Mouse (Mus musculus): Measurements from ENCODE around the gene Rbm10. TPM values are rescaled to one million over a fixed set of nuclear protein-coding genes. Genes with fewer than 3 reads are reported as not detected.

The Rbm10 gene
- polyA plus RNA-seq, 2 experiments = 23.2 to 25.8 TPM

DNA sequence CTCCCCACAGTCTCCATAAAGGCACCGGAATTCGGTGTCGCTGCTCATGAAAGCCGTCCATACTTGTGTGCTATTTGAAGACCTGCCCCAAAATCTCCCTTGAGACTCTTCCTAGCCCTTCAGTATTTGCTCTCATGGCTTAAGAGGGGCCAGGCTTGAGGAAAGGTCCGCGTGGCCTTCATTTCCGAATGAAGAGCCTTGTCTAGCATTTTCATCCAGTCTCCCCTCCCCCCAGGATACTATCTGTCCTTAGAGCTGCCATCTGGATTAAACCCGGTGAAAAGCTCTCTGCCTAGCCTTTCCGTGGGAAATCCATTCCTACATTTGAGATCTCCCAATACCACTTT is 46.1 kb downstream of the Rbm10 start:
- peak; percentile 11; the same call in 1 of the 2 replicates for ATAC-seq (ENCODE audit: insufficient read depth)
- 8% methylated on average over 9 of the region's 9 CpGs for WGBS (ENCODE audit: insufficient replicate concordance)
- Histone ChIP-seq H3K36me3 (replicated peaks; ENCODE audit: control insufficient read depth, insufficient read depth, low read depth) (peaks cover 2% of the 10 kb centered on the region), H3K4me1 (replicated peaks; ENCODE audit: control insufficient read depth in 2 of 2, insufficient read depth in 2 of 2, low read length in 1 of 2) (peaks cover 0 to 2% of the 10 kb centered on the region in 2 experiments; a peak in 1 of 4 replicates), H3K4me2 (ENCODE audit: low read depth) (peak overlapping the region; percentile 81), H3K9ac (replicated peaks) (peak overlapping the region; percentile 81), H3K9me3 (ENCODE audit: control insufficient read depth, low read length) (no peaks in the 10 kb centered on the region), H3K4me3 (ENCODE audit: insufficient read depth in 1 of 2, low read depth in 2 of 2, low read length in 2 of 2) (peak overlapping the region; percentile 79 to 94), H3K27me3 (ENCODE audit: control insufficient read depth, insufficient read depth, low read length) (no peaks in the 10 kb centered on the region), H3K27ac (peak overlapping the region; percentile 63)
- DNase-seq (ENCODE audit: low read depth in 3 of 3, low spot score in 3 of 3) = peak in 1 of 3 experiments; percentile 10
- TF ChIP-seq EP300 (IDR thresholded peaks at IDR 0.05; ENCODE audit: low read depth) (no peak), CTCF (IDR thresholded peaks at IDR 0.05; ENCODE audit: low read depth) (no peak)

GRCm38 (mm10) chrX:20687519-20688067 is 70.3 kb downstream of the Rbm10 start, which contains the start of gene Cdk16:
Cdk16 (plus strand) TSS chrX:20687954.
- Histone ChIP-seq H3K9me3 (ENCODE audit: control insufficient read depth, low read length) (no peaks in the 10 kb centered on the region), H3K27me3 (ENCODE audit: control insufficient read depth, insufficient read depth, low read length) (no peaks in the 10 kb centered on the region), H3K4me3 (ENCODE audit: insufficient read depth in 1 of 2, low read depth in 2 of 2, low read length in 2 of 2) (peak within 1 kb of the TSS; percentile 92 to 93), H3K36me3 (replicated peaks; ENCODE audit: control insufficient read depth, insufficient read depth, low read depth) (peaks cover 6% of the 10 kb centered on the region), H3K27ac (peak within 1 kb of the TSS; percentile 91), H3K4me1 (replicated peaks; ENCODE audit: control insufficient read depth in 2 of 2, insufficient read depth in 2 of 2, low read length in 1 of 2) (peaks cover 0 to 8% of the 10 kb centered on the region in 2 experiments; a peak in 2 of 4 replicates), H3K4me2 (ENCODE audit: low read depth) (peak within 1 kb of the TSS; percentile 81), H3K9ac (replicated peaks) (peak within 1 kb of the TSS; percentile 93)
- TF ChIP-seq EP300 (IDR thresholded peaks at IDR 0.05; ENCODE audit: low read depth) = no peak
- TF ChIP-seq CTCF (IDR thresholded peaks at IDR 0.05; ENCODE audit: low read depth) = no peak
- peak; percentile 92 for ATAC-seq (ENCODE audit: insufficient read depth)
- peak; percentile 86 to 88 (median 87) for DNase-seq (ENCODE audit: low read depth in 3 of 3, low spot score in 3 of 3)
- WGBS (ENCODE audit: insufficient replicate concordance) = 12% methylated on average over 16 of the region's 16 CpGs

GRCm38 (mm10) chrX:20688068-20688547 is 70.8 kb downstream of the Rbm10 start:
- H3K4me1 ChIP-seq (replicated peaks; ENCODE audit: control insufficient read depth in 2 of 2, insufficient read depth in 2 of 2, low read length in 1 of 2) = peaks cover 0 to 8% of the 10 kb centered on the region in 2 experiments; a peak in 2 of 4 replicates
- no peaks in the 10 kb centered on the region for H3K9me3 ChIP-seq (ENCODE audit: control insufficient read depth, low read length)
- H3K27me3 ChIP-seq (ENCODE audit: control insufficient read depth, insufficient read depth, low read length) = no peaks in the 10 kb centered on the region
- TF ChIP-seq CTCF (IDR thresholded peaks at IDR 0.05; ENCODE audit: low read depth) = no peak
- DNase-seq (ENCODE audit: low read depth in 3 of 3, low spot score in 3 of 3) (peak; percentile 63 to 66 (median 64)), ATAC-seq (ENCODE audit: insufficient read depth) (peak; percentile 90)
- H3K9ac ChIP-seq (replicated peaks) = peak overlapping the region; percentile 93
- peak overlapping the region; percentile 91 for H3K27ac ChIP-seq
- 13% methylated on average over 33 of the region's 33 CpGs for WGBS (ENCODE audit: insufficient replicate concordance)
- peak overlapping the region; percentile 81 for H3K4me2 ChIP-seq (ENCODE audit: low read depth)
- H3K36me3 ChIP-seq (replicated peaks; ENCODE audit: control insufficient read depth, insufficient read depth, low read depth) = peaks cover 2% of the 10 kb centered on the region
- H3K4me3 ChIP-seq (ENCODE audit: insufficient read depth in 1 of 2, low read depth in 2 of 2, low read length in 2 of 2) = peak overlapping the region; percentile 92 to 93

DNA sequence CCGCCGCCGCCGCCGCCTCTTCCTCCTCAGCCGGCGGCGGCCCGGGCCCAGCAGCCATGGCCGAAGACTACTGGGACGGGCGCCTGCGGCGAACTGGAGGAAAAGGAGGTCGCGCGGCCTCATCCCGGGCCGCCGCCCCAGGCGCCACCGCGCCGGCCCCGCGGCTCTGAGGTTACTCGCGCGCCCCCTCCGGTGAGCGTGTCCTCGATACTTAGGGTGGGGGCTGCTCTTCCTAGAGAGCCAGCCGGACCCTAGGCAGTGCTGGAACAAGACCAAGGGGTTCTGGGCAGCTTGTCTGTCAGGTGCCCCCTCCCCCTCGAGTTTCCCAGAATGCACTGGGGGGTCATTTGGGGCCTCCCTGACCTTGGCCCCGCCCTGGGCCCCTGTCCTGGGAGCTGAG is 71.3 kb downstream of the Rbm10 start:
- DNase-seq (ENCODE audit: low read depth in 3 of 3, low spot score in 3 of 3) (peak in 2 of 3 experiments; percentile 36 to 43), ATAC-seq (ENCODE audit: insufficient read depth) (peak; percentile 44; the same call in 1 of the 2 replicates)
- H3K4me1 ChIP-seq (replicated peaks; ENCODE audit: control insufficient read depth in 2 of 2, insufficient read depth in 2 of 2, low read length in 1 of 2) = peaks cover 0 to 8% of the 10 kb centered on the region in 2 experiments; a peak in 2 of 4 replicates
- H3K4me3 ChIP-seq (ENCODE audit: insufficient read depth in 1 of 2, low read depth in 2 of 2, low read length in 2 of 2) = peak overlapping the region; percentile 92 to 93
- H3K27me3 ChIP-seq (ENCODE audit: control insufficient read depth, insufficient read depth, low read length) = no peaks in the 10 kb centered on the region
- TF ChIP-seq EP300 (IDR thresholded peaks at IDR 0.05; ENCODE audit: low read depth) (no peak), CTCF (IDR thresholded peaks at IDR 0.05; ENCODE audit: low read depth) (peak; percentile 43)
- WGBS (ENCODE audit: insufficient replicate concordance) = 9% methylated on average over 23 of the region's 35 CpGs
- H3K36me3 ChIP-seq (replicated peaks; ENCODE audit: control insufficient read depth, insufficient read depth, low read depth) = peaks cover 3% of the 10 kb centered on the region
- H3K9ac ChIP-seq (replicated peaks) = peak overlapping the region; percentile 93
- H3K27ac ChIP-seq = peak overlapping the region; percentile 91
- H3K9me3 ChIP-seq (ENCODE audit: control insufficient read depth, low read length) = no peaks in the 10 kb centered on the region
- peak overlapping the region; percentile 81 for H3K4me2 ChIP-seq (ENCODE audit: low read depth)

DNA sequence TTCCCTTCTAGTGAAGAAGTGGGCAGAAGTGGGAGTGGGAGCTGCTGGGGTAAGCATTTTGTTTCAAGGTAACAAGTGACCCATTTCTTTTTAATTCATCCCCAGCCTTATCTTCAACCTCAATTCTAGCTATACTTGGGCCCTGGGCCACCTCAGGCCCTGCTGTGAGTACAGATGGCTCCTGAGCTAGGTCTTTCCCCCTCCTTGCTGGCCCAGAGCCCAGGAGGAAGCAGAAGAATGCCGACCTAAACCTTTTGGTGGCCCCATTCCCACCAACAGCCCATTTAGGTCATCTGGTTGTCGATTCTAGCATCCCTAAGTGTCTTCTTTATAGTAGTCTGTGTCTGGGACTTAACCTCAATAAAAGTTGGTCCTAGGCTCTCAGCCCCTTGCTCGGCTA is 74.3 kb downstream of the Rbm10 start:
- Histone ChIP-seq H3K36me3 (replicated peaks; ENCODE audit: control insufficient read depth, insufficient read depth, low read depth) (peaks cover 20% of the 10 kb centered on the region), H3K4me1 (replicated peaks; ENCODE audit: control insufficient read depth in 2 of 2, insufficient read depth in 2 of 2, low read length in 1 of 2) (peaks cover 0 to 6% of the 10 kb centered on the region in 2 experiments; a peak in 2 of 4 replicates), H3K27ac (no peak overlapping the region), H3K9me3 (ENCODE audit: control insufficient read depth, low read length) (no peaks in the 10 kb centered on the region), H3K4me2 (ENCODE audit: low read depth) (no peak overlapping the region), H3K9ac (replicated peaks) (no peak overlapping the region), H3K4me3 (ENCODE audit: insufficient read depth in 1 of 2, low read depth in 2 of 2, low read length in 2 of 2) (no peak overlapping the region), H3K27me3 (ENCODE audit: control insufficient read depth, insufficient read depth, low read length) (no peaks in the 10 kb centered on the region)
- DNase-seq (ENCODE audit: low read depth in 3 of 3, low spot score in 3 of 3) (no peak), ATAC-seq (ENCODE audit: insufficient read depth) (no peak)
- TF ChIP-seq CTCF (IDR thresholded peaks at IDR 0.05; ENCODE audit: low read depth) (no peak), EP300 (IDR thresholded peaks at IDR 0.05; ENCODE audit: low read depth) (no peak)
- 54% methylated on average over 3 of the region's 3 CpGs for WGBS (ENCODE audit: insufficient replicate concordance)

All from liver, embryonic 14.5 days (tissue).